Mouse (Mus musculus): ENCODE measurements around the gene Tsc22d1. TPM values are rescaled to one million over a fixed set of nuclear protein-coding genes. Genes with fewer than 3 reads are reported as not detected.

The Tsc22d1 gene
- polyA plus RNA-seq, 1 experiment: 1,170 TPM

GRCm38 (mm10) chr14:76431918-76432317 is 17.2 kb downstream of the Tsc22d1 start:
- Histone ChIP-seq H3K36me3 (replicated peaks; ENCODE audit: low read length) (no peaks in the 10 kb centered on the region), H3K27me3 (replicated peaks) (no peaks in the 10 kb centered on the region), H3K4me3 (replicated peaks) (no peak overlapping the region), H3K4me1 (peaks cover 12% of the 10 kb centered on the region; the same call in 1 of the 2 replicates), H3K9me3 (no peaks in the 10 kb centered on the region)
- TF ChIP-seq GATA1 (IDR thresholded peaks at IDR 0.05; ENCODE audit: borderline replicate concordance, low read length) (no peak), FLI1 (IDR thresholded peaks at IDR 0.05; ENCODE audit: low read length) (no peak)

- no peaks in the 10 kb centered on the region for H3K36me3 ChIP-seq (replicated peaks; ENCODE audit: low read length)
- no peaks in the 10 kb centered on the region for H3K9me3 ChIP-seq
- no peaks in the 10 kb centered on the region for H3K27me3 ChIP-seq (replicated peaks)
- TF ChIP-seq FLI1 (IDR thresholded peaks at IDR 0.05; ENCODE audit: low read length): no peak
- TF ChIP-seq GATA1 (IDR thresholded peaks at IDR 0.05; ENCODE audit: borderline replicate concordance, low read length): no peak
- H3K4me3 ChIP-seq (replicated peaks): no peak overlapping the region
- peaks cover 12% of the 10 kb centered on the region; the same call in 1 of the 2 replicates for H3K4me1 ChIP-seq
Observed at GRCm38 (mm10) chr14:76432369-76432768, 17.6 kb downstream of the Tsc22d1 start.

GRCm38 (mm10) chr14:76432816-76433215 is 18.1 kb downstream of the Tsc22d1 start:
- peaks cover 10% of the 10 kb centered on the region; the same call in 1 of the 2 replicates for H3K4me1 ChIP-seq
- H3K9me3 ChIP-seq: no peaks in the 10 kb centered on the region
- no peak for TF ChIP-seq FLI1 (IDR thresholded peaks at IDR 0.05; ENCODE audit: low read length)
- H3K27me3 ChIP-seq (replicated peaks): no peaks in the 10 kb centered on the region
- H3K36me3 ChIP-seq (replicated peaks; ENCODE audit: low read length): no peaks in the 10 kb centered on the region
- H3K4me3 ChIP-seq (replicated peaks): no peak overlapping the region

- H3K36me3 ChIP-seq (replicated peaks; ENCODE audit: low read length): peaks cover 7% of the 10 kb centered on the region
- no peak overlapping the region for H3K4me3 ChIP-seq (replicated peaks)
- H3K4me1 ChIP-seq: no peaks in the 10 kb centered on the region
- no peak for TF ChIP-seq GATA1 (IDR thresholded peaks at IDR 0.05; ENCODE audit: borderline replicate concordance, low read length)
- TF ChIP-seq FLI1 (IDR thresholded peaks at IDR 0.05; ENCODE audit: low read length): no peak
- H3K9me3 ChIP-seq: no peaks in the 10 kb centered on the region
- H3K27me3 ChIP-seq (replicated peaks): no peaks in the 10 kb centered on the region
Observed at GRCm38 (mm10) chr14:76442160-76442559, 27.4 kb downstream of the Tsc22d1 start.

GRCm38 (mm10) chr14:76448987-76449386 is 34.2 kb downstream of the Tsc22d1 start:
- H3K4me1 ChIP-seq: no peaks in the 10 kb centered on the region
- no peak for TF ChIP-seq GATA1 (IDR thresholded peaks at IDR 0.05; ENCODE audit: borderline replicate concordance, low read length)
- no peak for TF ChIP-seq FLI1 (IDR thresholded peaks at IDR 0.05; ENCODE audit: low read length)
- peaks cover 5% of the 10 kb centered on the region for H3K27me3 ChIP-seq (replicated peaks)
- no peaks in the 10 kb centered on the region for H3K36me3 ChIP-seq (replicated peaks; ENCODE audit: low read length)
- no peaks in the 10 kb centered on the region for H3K9me3 ChIP-seq
- H3K4me3 ChIP-seq (replicated peaks): no peak overlapping the region

- no peaks in the 10 kb centered on the region for H3K36me3 ChIP-seq (replicated peaks; ENCODE audit: low read length)
Observed at GRCm38 (mm10) chr14:76451011-76451410, 36.2 kb downstream of the Tsc22d1 start.

GRCm38 (mm10) chr14:76452751-76453360 is 38.1 kb downstream of the Tsc22d1 start:
- no peaks in the 10 kb centered on the region for H3K4me1 ChIP-seq
- H3K27me3 ChIP-seq (replicated peaks): peaks cover 3% of the 10 kb centered on the region
- H3K36me3 ChIP-seq (replicated peaks; ENCODE audit: low read length): no peaks in the 10 kb centered on the region
- no peaks in the 10 kb centered on the region for H3K9me3 ChIP-seq
- no peak overlapping the region for H3K4me3 ChIP-seq (replicated peaks)
- TF ChIP-seq FLI1 (IDR thresholded peaks at IDR 0.05; ENCODE audit: low read length): no peak
- TF ChIP-seq GATA1 (IDR thresholded peaks at IDR 0.05; ENCODE audit: borderline replicate concordance, low read length): no peak

More at GRCm38 (mm10) chr14:76451011-76451410, 36.2 kb downstream of the Tsc22d1 start:
- H3K9me3 ChIP-seq: no peaks in the 10 kb centered on the region
- H3K27me3 ChIP-seq (replicated peaks): peaks cover 5% of the 10 kb centered on the region
- no peak overlapping the region for H3K4me3 ChIP-seq (replicated peaks)
- TF ChIP-seq GATA1 (IDR thresholded peaks at IDR 0.05; ENCODE audit: borderline replicate concordance, low read length) (no peak), FLI1 (IDR thresholded peaks at IDR 0.05; ENCODE audit: low read length) (no peak)
- H3K4me1 ChIP-seq: no peaks in the 10 kb centered on the region

GRCm38 (mm10) chr14:76454673-76455072 is 39.9 kb downstream of the Tsc22d1 start:
- Histone ChIP-seq H3K36me3 (replicated peaks; ENCODE audit: low read length) (no peaks in the 10 kb centered on the region), H3K4me3 (replicated peaks) (no peak overlapping the region), H3K27me3 (replicated peaks) (peaks cover 6% of the 10 kb centered on the region), H3K9me3 (no peaks in the 10 kb centered on the region), H3K4me1 (no peaks in the 10 kb centered on the region)
- TF ChIP-seq GATA1 (IDR thresholded peaks at IDR 0.05; ENCODE audit: borderline replicate concordance, low read length) (no peak), FLI1 (IDR thresholded peaks at IDR 0.05; ENCODE audit: low read length) (no peak)

- TF ChIP-seq FLI1 (IDR thresholded peaks at IDR 0.05; ENCODE audit: low read length) (no peak), GATA1 (IDR thresholded peaks at IDR 0.05; ENCODE audit: borderline replicate concordance, low read length) (no peak)
- Histone ChIP-seq H3K27me3 (replicated peaks) (peaks cover 6% of the 10 kb centered on the region), H3K9me3 (no peaks in the 10 kb centered on the region), H3K4me3 (replicated peaks) (no peak overlapping the region), H3K36me3 (replicated peaks; ENCODE audit: low read length) (no peaks in the 10 kb centered on the region), H3K4me1 (no peaks in the 10 kb centered on the region)
Observed at GRCm38 (mm10) chr14:76455159-76455558, 40.4 kb downstream of the Tsc22d1 start.

- TF ChIP-seq FLI1 (IDR thresholded peaks at IDR 0.05; ENCODE audit: low read length) (no peak), GATA1 (IDR thresholded peaks at IDR 0.05; ENCODE audit: borderline replicate concordance, low read length) (no peak)
- peaks cover 3% of the 10 kb centered on the region for H3K4me1 ChIP-seq
- H3K4me3 ChIP-seq (replicated peaks): no peak overlapping the region
- no peaks in the 10 kb centered on the region for H3K9me3 ChIP-seq
- H3K27me3 ChIP-seq (replicated peaks): peaks cover 16% of the 10 kb centered on the region
- H3K36me3 ChIP-seq (replicated peaks; ENCODE audit: low read length): no peaks in the 10 kb centered on the region
Observed at GRCm38 (mm10) chr14:76457696-76458095, 42.9 kb downstream of the Tsc22d1 start.
